Mouse (Mus musculus) thymus, postnatal 0 days (tissue): ENCODE measurements around the gene A530084C06Rik. TPM values are rescaled to one million over a fixed set of nuclear protein-coding genes. Genes with fewer than 3 reads are reported as not detected.

ENCODE experiments used
- DNase-seq: peaks from one replicate; pipeline ENCODE4 v3.0.0-alpha.2; 2015; ENCODE audit warnings: low spot score
- polyA plus RNA-seq: library from polyadenylated mRNA; unstranded; fragments of >200 nt; fragmentation: Nextera tagmentation; extraction: Ambion mirVana; gene quantifications from 2 replicates; pipeline ENCODE4 v1.2.1, GENCODE M21; 2015

The A530084C06Rik gene
- not detected in 2 replicates for polyA plus RNA-seq

GRCm38 (mm10) chr13:31558521-31559418, at the start of gene A530084C06Rik:
TSS of gene A530084C06Rik (minus strand) at chr13:31559333.
- DNase-seq, result no peak

GRCm38 (mm10) chr13:31603964-31604363, 44.8 kb upstream of the A530084C06Rik start:
- no peak for DNase-seq

GRCm38 (mm10) chr13:31599576-31599975, 40.4 kb upstream of the A530084C06Rik start:
- no peak for DNase-seq

- DNase-seq, result no peak
These were observed 28.2 kb upstream of the A530084C06Rik start for GRCm38 (mm10) chr13:31587341-31587740.

GRCm38 (mm10) chr13:31579866-31580265, 20.7 kb upstream of the A530084C06Rik start:
- DNase-seq, result no peak

GRCm38 (mm10) chr13:31578389-31578788, 19.3 kb upstream of the A530084C06Rik start:
- no peak for DNase-seq

- no peak for DNase-seq
These were observed 18.4 kb upstream of the A530084C06Rik start for GRCm38 (mm10) chr13:31577576-31577975.

- no peak for DNase-seq
These were observed 17.6 kb upstream of the A530084C06Rik start for GRCm38 (mm10) chr13:31576696-31577095.

GRCm38 (mm10) chr13:31574627-31575026, 15.5 kb upstream of the A530084C06Rik start:
- no peak for DNase-seq

- DNase-seq, result no peak
These were observed 13.8 kb upstream of the A530084C06Rik start for GRCm38 (mm10) chr13:31572806-31573508.

GRCm38 (mm10) chr13:31567617-31568294, 8.6 kb upstream of the A530084C06Rik start:
- DNase-seq, result no peak

- DNase-seq, result no peak
These were observed 8.0 kb upstream of the A530084C06Rik start for GRCm38 (mm10) chr13:31567099-31567498.

- no peak for DNase-seq
These were observed 5.3 kb upstream of the A530084C06Rik start for GRCm38 (mm10) chr13:31564394-31564793.

- peak; percentile 35 for DNase-seq
These were observed 449 bp upstream of the A530084C06Rik start for GRCm38 (mm10) chr13:31559419-31560144.

GRCm38 (mm10) chr13:31557768-31558520, 1.2 kb downstream of the A530084C06Rik start:
- peak; percentile 9 for DNase-seq

GRCm38 (mm10) chr13:31556964-31557767, 2.0 kb downstream of the A530084C06Rik start:
- peak; percentile 9 for DNase-seq

- DNase-seq, result no peak
These were observed 3.3 kb downstream of the A530084C06Rik start, which contains the start of gene Foxq1 for GRCm38 (mm10) chr13:31555834-31556233. TSS of gene Foxq1 (plus strand) at chr13:31556134.

GRCm38 (mm10) chr13:31547610-31548009, 11.5 kb downstream of the A530084C06Rik start:
- no peak for DNase-seq

GRCm38 (mm10) chr13:31547204-31547603, 11.9 kb downstream of the A530084C06Rik start:
- no peak for DNase-seq
